Mouse (Mus musculus): ENCODE measurements at regions not wholly inside any gene's neighbourhood (a gene's known extent, or its start where the extent isn't known, plus 50 kb on each side); places are given as distances from the start of the nearest gene placed in this dataset.

GRCm38 (mm10) chr6:14298167-14298566 is 426.8 kb upstream of the 2610001J05Rik start:
- no peak for DNase-seq (ENCODE audit: low spot score in 2 of 2)

- DNase-seq (ENCODE audit: low spot score in 2 of 2) = no peak
Observed at GRCm38 (mm10) chr6:14297428-14297827, 426.1 kb upstream of the 2610001J05Rik start.

- DNase-seq (ENCODE audit: low spot score in 2 of 2) = no peak
Observed at GRCm38 (mm10) chr6:14290843-14291242, 419.5 kb upstream of the 2610001J05Rik start.

- no peak for DNase-seq (ENCODE audit: low spot score in 2 of 2)
Observed at GRCm38 (mm10) chr6:14281476-14281875, 410.2 kb upstream of the 2610001J05Rik start.

GRCm38 (mm10) chr6:14261941-14262340 is 390.6 kb upstream of the 2610001J05Rik start:
- DNase-seq (ENCODE audit: low spot score in 2 of 2) = no peak

- DNase-seq (ENCODE audit: low spot score in 2 of 2) = no peak
Observed at GRCm38 (mm10) chr6:14240331-14240730, 369.0 kb upstream of the 2610001J05Rik start.

- no peak for DNase-seq (ENCODE audit: low spot score in 2 of 2)
Observed at GRCm38 (mm10) chr6:14239151-14239550, 367.8 kb upstream of the 2610001J05Rik start.

GRCm38 (mm10) chr6:14230823-14231222 is 359.5 kb upstream of the 2610001J05Rik start:
- DNase-seq (ENCODE audit: low spot score in 2 of 2) = no peak

- DNase-seq (ENCODE audit: low spot score in 2 of 2) = peak in 1 of 2 experiments; percentile 65
Observed at GRCm38 (mm10) chr6:14207509-14207908, 336.2 kb upstream of the 2610001J05Rik start.

GRCm38 (mm10) chr6:14197107-14197506 is 325.8 kb upstream of the 2610001J05Rik start:
- DNase-seq (ENCODE audit: low spot score in 2 of 2) = no peak

GRCm38 (mm10) chr6:14195351-14195750 is 324.0 kb upstream of the 2610001J05Rik start:
- DNase-seq (ENCODE audit: low spot score in 2 of 2) = no peak

- DNase-seq (ENCODE audit: low spot score in 2 of 2) = no peak
Observed at GRCm38 (mm10) chr6:14191387-14192023, 320.2 kb upstream of the 2610001J05Rik start.

- no peak for DNase-seq (ENCODE audit: low spot score in 2 of 2)
Observed at GRCm38 (mm10) chr6:14185921-14186420, 314.7 kb upstream of the 2610001J05Rik start.

- no peak for DNase-seq (ENCODE audit: low spot score in 2 of 2)
Observed at GRCm38 (mm10) chr6:14147370-14147769, 276.1 kb upstream of the 2610001J05Rik start.

- no peak for DNase-seq (ENCODE audit: low spot score in 2 of 2)
Observed at GRCm38 (mm10) chr6:14146394-14146793, 275.1 kb upstream of the 2610001J05Rik start.

GRCm38 (mm10) chr6:14142107-14142751 is 270.9 kb upstream of the 2610001J05Rik start:
- no peak for DNase-seq (ENCODE audit: low spot score in 2 of 2)

- no peak for DNase-seq (ENCODE audit: low spot score in 2 of 2)
Observed at GRCm38 (mm10) chr6:14130392-14131144, 259.2 kb upstream of the 2610001J05Rik start.

- no peak for DNase-seq (ENCODE audit: low spot score in 2 of 2)
Observed at GRCm38 (mm10) chr6:14129394-14129793, 258.1 kb upstream of the 2610001J05Rik start.

- DNase-seq (ENCODE audit: low spot score in 2 of 2) = no peak
Observed at GRCm38 (mm10) chr6:14122311-14122710, 251.0 kb upstream of the 2610001J05Rik start.

GRCm38 (mm10) chr6:14121479-14121878 is 250.2 kb upstream of the 2610001J05Rik start:
- DNase-seq (ENCODE audit: low spot score in 2 of 2) = no peak

GRCm38 (mm10) chr6:14094907-14095306 is 223.6 kb upstream of the 2610001J05Rik start:
- DNase-seq (ENCODE audit: low spot score in 2 of 2) = no peak

- no peak for DNase-seq (ENCODE audit: low spot score in 2 of 2)
Observed at GRCm38 (mm10) chr6:14081884-14082283, 210.6 kb upstream of the 2610001J05Rik start.
